Mouse (Mus musculus): ENCODE results near the gene H2afy. TPM values are rescaled to one million over a fixed set of nuclear protein-coding genes. Genes with fewer than 3 reads are reported as not detected.

Gene H2afy
- polyA plus RNA-seq, 1 experiment = 451 TPM

DNA sequence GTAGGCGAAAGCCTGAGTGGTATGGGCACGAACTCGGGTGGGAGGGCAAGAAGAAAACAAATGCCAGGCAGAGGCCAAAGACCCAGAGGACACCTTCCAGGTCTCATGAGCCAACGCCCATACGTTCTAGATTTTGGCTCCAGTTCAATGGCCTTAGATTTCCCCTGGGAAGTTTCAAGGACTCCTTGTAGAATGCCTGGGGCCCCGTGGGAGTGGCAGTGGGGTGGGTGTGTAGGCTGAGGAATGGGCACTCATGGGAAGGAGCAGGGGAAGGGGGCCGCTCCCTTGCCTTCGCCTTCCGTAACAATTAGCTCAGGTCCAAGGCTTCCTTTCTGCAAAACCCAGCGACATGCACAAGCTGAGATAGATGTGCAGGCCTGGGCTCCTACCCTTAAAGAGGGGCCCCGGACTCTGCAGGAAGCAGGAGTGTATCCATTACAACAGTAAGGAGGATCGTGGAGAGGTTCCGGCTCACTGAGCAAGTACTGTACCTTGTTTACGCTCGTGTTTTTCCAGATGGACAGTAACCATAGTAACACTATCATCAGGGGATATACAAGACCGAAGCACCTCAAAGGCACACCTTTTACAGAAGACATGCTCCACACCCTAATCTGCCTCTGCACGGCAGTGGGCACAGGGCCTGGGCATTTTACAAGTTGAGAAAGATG, 27.2 kb downstream of the H2afy start:
- no peak for TF ChIP-seq GATA1 (IDR thresholded peaks at IDR 0.05; ENCODE audit: low read length)

DNA sequence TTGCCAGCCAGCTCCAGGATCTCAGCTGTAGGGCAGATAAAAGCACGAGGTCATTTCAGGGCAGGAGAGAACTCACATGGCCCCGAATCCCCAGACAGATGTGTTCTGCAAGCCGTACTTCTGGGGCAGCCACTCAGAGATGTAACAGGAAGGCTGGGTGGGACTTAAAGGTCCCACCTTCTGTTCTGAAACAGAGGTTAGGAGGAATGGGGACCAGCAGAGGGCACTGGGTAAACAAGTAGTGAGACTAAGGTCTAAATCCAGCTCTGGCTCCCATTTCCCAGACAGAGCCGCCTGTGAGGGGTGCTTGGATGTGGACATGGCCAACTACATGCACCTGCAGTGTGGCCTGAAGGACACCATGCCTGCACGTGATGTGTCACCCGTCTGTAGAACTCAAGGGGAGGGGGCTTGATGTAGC, 31.2 kb downstream of the H2afy start:
- no peak for TF ChIP-seq GATA1 (IDR thresholded peaks at IDR 0.05; ENCODE audit: low read length)

DNA sequence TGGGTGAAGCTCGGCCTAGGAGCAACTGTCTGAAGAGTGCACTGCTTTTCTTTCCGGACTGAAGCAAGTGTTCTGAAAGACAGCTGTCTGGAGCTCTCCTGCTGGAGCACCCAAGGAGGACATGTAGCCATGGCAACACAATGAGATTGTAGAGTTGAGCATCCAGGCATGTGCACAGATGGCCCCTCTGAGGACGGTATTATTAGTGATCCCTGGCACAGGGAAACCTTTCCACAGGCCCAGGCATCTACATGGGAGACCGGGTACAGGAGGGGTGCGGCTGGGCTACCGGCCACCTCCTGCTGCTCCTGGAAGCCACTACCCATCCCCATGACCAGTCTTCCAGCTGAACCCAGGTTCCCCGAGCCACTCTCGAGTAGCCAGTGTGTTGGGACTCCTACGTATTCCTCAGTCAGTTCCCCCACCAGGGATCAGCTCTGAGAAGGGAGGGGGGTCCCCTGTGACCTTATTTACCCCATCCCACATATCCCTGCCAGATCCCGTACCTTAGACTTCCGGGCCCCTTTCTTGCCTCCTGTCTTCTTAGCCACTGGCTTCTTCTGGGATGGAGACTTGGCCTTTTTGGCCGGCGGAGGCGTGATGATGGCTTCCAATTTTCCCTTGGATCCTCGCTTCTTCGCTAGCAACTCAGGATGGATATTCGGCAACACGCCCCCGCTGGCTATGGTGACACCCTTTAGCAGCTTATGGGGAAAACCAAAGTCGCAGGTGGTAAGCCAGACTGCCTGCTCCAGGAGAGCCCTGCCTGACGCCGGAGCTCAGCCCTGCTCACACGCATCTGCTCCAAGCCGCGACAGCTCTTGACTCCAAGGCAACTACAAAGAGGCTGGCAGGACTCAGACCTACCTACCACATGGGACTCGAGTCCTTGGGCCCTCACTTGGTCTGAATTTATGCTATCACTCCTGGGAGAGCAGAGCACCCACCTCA, 32.1 kb downstream of the H2afy start:
- TF ChIP-seq GATA1 (IDR thresholded peaks at IDR 0.05; ENCODE audit: low read length) = no peak

DNA sequence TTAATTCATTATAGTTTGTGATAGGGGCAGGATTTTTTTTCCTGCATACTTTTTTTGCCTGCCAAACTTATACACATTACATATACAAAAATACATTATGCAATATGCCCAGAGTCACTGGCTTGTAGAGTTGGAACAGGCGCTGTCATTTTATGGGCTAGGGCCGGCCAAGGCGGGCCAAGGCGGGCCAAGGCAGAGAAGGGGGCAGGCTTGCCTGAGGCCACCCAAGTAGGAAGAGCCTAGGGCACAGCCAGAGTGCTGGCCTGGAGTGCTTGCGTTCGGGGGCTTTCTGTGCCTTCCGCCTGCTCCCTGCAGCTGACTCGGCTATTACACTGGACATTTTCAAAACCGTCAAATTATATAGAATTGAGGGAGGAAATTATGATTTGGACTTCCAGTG, 34.0 kb downstream of the H2afy start:
- no peak for TF ChIP-seq GATA1 (IDR thresholded peaks at IDR 0.05; ENCODE audit: low read length)

DNA sequence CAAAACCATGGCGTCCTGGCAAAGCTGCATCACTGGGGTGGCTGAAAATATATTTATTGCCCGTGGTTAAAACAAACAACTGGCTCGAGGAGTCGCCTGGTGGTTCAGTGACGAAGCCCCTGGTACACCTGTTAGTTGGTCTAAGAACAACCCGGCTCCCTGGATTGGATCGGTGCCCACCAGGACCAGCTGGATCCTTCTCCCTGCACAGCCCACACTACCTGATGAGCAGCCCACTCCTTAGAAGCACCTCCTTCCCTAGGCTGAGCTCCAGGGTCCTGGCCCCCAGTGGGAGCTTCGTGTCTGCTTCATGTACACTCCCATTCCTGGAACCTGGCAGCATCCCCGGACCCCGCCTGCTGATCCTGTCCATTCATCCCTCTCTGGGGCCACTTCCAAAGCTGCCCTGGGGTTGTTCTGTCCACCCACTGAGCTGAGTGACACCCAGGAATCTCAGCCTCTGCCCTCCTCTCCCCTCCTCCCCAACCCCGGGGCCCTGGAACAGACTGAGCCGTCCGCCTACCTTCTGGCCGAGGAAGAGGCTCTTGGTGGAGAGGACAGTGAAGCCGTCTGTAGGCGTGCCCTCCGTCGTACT, 40.5 kb downstream of the H2afy start:
- TF ChIP-seq GATA1 (IDR thresholded peaks at IDR 0.05; ENCODE audit: low read length) = no peak

DNA sequence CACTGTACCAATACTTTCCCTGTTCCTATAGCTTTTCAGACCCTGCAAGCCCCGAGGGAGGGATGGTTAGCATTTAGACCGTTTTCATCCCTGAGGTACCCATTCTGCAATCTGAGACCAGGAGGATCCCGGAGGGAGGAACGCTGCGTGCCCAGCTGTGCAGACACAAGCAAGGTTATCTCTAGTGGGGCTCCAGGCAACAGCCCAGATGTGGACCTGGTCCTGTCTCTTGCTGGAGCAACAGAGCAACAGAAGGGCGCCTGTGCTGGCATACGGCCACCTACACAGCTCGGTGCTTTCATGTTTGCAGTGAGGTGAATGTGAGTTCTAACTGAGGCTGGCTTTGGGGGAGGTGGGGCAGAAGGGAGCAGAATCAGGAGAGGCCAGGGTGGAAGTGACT, 41.6 kb downstream of the H2afy start:
- TF ChIP-seq GATA1 (IDR thresholded peaks at IDR 0.05; ENCODE audit: low read length) = no peak

DNA sequence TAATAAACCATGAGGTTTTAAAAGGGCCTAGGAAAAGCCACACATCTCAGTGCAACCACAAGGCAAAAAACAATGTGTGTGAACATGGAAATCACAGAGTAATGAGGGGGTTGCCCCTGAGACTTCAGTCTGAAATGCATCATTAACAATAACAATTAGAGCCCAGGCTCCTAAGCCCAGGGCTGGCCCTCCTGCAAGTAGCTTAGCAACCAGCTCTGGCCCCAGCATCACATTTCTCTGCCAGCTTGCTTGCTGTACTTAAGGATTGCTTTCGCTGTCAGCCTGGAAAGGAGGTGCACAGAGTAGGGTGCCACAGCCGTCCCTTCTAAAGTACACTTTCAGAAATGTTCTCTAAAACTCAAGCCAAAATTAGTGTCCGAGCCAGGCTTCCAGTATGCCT, 42.5 kb downstream of the H2afy start:
- no peak for TF ChIP-seq GATA1 (IDR thresholded peaks at IDR 0.05; ENCODE audit: low read length)

DNA sequence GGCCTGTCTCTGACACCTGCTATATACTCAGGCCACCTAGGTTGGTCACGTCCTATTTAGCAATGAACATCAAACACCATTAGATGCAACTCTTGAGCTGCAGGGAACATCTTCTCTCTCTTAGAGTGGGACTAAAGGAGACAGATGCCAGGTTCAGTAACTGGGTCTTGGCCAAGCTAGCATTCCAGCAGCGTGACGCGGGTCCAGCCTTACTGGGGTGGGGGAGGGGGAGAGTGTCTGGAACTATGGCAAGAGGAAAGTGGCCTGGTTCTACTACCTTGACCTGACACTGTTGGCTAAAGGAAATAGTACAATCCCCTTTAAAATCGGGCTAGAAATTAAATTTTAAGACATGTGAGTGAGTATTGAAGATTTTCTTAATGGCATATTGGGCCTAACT, 43.6 kb downstream of the H2afy start:
- no peak for TF ChIP-seq GATA1 (IDR thresholded peaks at IDR 0.05; ENCODE audit: low read length)

DNA sequence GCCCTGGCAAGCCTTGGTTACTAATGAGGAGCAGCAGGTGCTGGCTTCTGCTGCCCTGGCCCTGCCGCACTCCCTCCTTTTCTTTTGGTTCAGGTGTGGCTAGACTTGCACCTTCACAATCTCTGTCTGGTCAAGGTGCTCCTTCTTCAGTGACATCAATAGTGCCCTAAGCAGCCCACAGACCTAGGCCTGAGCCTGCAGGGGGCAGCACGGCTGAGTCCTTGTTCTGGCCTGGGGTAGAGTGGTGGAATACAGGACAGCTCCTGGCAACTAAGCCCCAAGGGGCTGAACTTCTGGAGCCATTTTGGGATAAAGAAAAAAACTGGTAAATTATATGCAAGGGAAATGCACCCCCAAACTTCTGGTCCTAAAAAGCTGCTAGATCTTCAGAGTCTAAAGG, 45.6 kb downstream of the H2afy start:
- TF ChIP-seq GATA1 (IDR thresholded peaks at IDR 0.05; ENCODE audit: low read length) = no peak

DNA sequence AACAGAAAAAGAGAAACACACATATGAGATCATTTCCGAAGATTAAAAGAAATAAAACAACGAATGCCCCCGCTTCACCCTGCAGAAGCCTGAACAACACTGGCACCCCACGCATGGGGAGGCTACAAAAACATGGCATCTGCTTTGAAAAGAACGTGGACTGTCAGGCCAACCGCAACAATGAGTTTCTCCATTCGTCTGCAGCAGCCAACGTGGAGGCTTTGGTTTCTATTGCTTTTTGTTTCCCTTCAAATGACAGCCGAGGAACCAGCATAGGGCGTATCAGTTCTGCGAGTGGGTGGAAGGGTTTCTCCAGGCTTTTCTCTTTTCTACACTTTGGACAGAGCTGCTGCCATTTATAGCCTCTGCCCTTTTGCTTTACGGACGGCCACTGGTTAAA, 47.6 kb downstream of the H2afy start:
- no peak for TF ChIP-seq GATA1 (IDR thresholded peaks at IDR 0.05; ENCODE audit: low read length)

DNA sequence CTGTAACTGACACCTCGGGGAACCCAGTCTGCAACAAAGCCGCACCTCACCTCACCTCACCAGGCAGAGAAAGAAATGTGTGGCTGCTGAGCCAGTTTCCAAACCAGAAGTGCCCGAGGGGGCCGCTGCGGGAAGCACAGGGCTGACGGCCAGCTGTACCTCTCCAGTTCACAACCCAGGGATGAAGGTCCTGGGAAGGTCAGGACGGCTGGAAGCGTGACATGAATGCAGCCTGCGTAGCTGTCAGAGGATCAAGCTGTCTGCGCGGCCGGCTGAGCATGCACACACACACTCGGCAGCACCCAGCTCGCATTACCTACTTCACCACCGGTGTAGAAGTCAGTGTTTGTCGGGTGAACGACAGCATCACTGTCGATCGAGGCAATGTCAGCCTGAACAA, 48.2 kb downstream of the H2afy start:
- TF ChIP-seq GATA1 (IDR thresholded peaks at IDR 0.05; ENCODE audit: low read length) = no peak

DNA sequence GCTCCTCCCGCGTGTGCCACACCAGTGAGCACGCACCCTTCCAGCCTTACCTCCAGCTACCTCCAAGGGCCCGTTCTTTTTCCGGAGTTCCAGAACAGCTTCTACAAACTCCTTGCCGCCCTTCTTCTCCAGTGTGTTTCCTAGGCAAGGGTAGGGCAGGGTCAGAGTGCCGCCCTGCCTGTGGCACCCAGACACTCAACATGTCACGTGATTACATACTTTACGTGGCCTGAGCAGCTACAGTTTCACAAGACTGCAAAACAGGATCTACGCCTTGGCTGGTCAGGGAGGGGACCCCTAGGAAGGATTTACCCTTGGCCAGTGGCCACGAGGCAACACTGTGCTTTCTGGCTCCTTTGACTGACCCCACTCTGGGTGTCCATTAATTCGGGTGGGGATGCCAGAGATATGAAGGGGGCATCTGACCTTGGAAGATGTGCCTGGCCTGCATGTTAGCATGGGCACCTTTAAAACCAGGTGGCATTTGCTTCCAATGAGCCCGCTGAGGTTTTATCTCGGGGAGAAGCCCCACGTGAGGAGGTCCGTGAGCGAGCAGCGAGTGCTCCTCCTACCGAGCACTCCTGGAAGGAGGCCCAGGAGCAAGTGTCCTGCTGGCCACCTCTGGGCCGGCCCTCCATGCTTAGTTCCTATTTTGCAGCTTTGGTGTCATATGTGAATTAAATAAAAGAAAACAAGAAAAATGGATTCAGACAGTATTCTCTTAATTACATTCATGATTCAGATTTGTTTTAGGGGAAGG, 51.8 kb downstream of the H2afy start:
- TF ChIP-seq GATA1 (IDR thresholded peaks at IDR 0.05; ENCODE audit: low read length) = no peak

DNA sequence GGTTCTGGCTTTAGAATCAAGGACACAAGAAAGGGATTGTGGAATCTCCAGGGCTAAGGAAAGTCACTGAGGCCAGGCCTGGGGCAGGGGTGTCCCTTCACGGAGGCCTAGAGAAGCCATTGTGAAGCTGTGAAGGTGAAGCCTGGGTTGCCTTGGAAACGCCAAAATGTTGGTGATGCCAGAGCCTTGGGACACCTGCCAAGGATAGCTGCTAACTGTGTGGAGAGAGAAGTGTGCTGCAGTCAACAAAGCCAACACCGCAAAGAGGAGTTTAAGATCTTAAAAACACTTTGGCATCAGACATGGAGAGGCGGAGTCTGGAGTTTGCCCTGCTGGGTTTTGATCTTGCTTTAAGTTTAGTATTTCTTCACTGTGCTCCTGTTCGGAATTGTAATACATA, 54.5 kb downstream of the H2afy start:
- no peak for TF ChIP-seq GATA1 (IDR thresholded peaks at IDR 0.05; ENCODE audit: low read length)

DNA sequence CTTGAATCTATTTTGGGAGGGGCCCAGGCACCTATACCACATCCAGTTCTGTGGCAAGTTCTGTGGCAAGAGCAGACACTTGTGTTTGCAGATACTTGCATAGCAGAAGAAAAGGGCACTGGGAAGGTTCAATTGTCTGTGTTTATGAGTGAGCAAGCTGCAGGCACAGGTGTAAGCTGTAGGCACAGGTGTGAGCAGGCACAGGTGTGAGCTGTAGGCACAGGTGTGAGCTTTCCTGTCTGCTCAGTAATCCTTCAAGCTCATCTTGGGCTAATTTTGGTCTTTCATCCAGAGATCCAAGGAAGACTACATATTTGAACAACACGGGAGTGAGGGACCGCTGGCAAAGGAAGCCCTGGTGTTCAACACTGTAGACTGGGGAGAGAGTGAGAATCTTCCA, 56.5 kb downstream of the H2afy start:
- no peak for TF ChIP-seq GATA1 (IDR thresholded peaks at IDR 0.05; ENCODE audit: low read length)

DNA sequence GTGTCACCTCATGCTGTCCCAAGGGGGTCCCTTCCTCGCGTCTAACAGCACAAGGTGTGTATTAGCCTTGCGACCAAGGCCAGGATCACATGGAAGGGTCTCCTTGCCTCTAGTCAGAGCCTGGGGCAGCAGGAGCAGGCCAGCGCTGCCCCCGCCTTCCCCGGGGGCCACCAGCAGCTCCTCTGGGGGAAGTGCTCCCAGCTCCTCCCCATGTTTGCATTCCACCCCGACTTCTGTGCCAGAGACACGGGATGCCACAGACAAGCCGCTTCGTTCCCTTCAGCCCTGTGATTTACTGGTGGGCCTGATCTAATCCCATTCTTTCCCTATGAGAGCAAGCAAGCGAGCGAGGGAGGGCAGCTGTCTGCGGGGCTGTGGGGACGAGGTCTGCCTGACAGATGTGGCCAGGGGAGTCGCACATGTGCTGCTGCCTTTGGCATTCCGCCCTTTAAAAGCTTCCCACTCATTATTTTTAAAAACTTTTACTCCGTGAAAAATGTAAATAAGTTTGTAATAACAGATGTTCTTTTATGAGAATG, 57.4 kb downstream of the H2afy start:
- no peak for TF ChIP-seq GATA1 (IDR thresholded peaks at IDR 0.05; ENCODE audit: low read length)
